Mouse (Mus musculus): ENCODE results near the gene Tapbp. TPM values are rescaled to one million over a fixed set of nuclear protein-coding genes. Genes with fewer than 3 reads are reported as not detected.

Tapbp gene
- polyA plus RNA-seq, 1 experiment from 2014 or later: 31.4 TPM

- peak overlapping the region; percentile 48; the same call in 1 of the 2 replicates for H3K27ac ChIP-seq (ENCODE audit: low read depth)
- TF ChIP-seq CTCF (IDR thresholded peaks at IDR 0.05; ENCODE audit: low read depth): no peak
- no peaks in the 10 kb centered on the region for H3K9me3 ChIP-seq (ENCODE audit: low read depth, low read length)
- H3K4me3 ChIP-seq (ENCODE audit: low read depth, low read length): peak overlapping the region; percentile 99
- H3K9ac ChIP-seq: peak overlapping the region; percentile 99
- DNase-seq (no peak), ATAC-seq (ENCODE audit: insufficient read depth) (no peak)
- WGBS: 35% methylated on average over 5 of the region's 5 CpGs
- no peaks in the 10 kb centered on the region for H3K27me3 ChIP-seq (ENCODE audit: insufficient read depth, low read length)
- peaks cover 56% of the 10 kb centered on the region for H3K36me3 ChIP-seq (ENCODE audit: insufficient read depth)
- peak overlapping the region; percentile 100 for H3K4me2 ChIP-seq
- H3K4me1 ChIP-seq (ENCODE audit: insufficient read depth): peaks cover 26% of the 10 kb centered on the region; the same call in 1 of the 2 replicates
Measured at GRCm38 (mm10) chr17:33953961-33954565, 38.4 kb downstream of the Tapbp start.

GRCm38 (mm10) chr17:33954646-33955554 lies 39.2 kb downstream of the Tapbp start:
- peak overlapping the region; percentile 100 for H3K4me2 ChIP-seq
- H3K27me3 ChIP-seq (ENCODE audit: insufficient read depth, low read length): no peaks in the 10 kb centered on the region
- no peaks in the 10 kb centered on the region for H3K9me3 ChIP-seq (ENCODE audit: low read depth, low read length)
- H3K27ac ChIP-seq (ENCODE audit: low read depth): peak overlapping the region; percentile 97
- H3K9ac ChIP-seq: peak overlapping the region; percentile 99
- no peak for TF ChIP-seq CTCF (IDR thresholded peaks at IDR 0.05; ENCODE audit: low read depth)
- DNase-seq (no peak), ATAC-seq (ENCODE audit: insufficient read depth) (peak; percentile 12)
- under 1% methylated on average over 33 of the region's 33 CpGs for WGBS
- H3K36me3 ChIP-seq (ENCODE audit: insufficient read depth): peaks cover 56% of the 10 kb centered on the region
- peak overlapping the region; percentile 99 for H3K4me3 ChIP-seq (ENCODE audit: low read depth, low read length)
- peaks cover 26% of the 10 kb centered on the region; the same call in 1 of the 2 replicates for H3K4me1 ChIP-seq (ENCODE audit: insufficient read depth)

GRCm38 (mm10) chr17:33955555-33956214 lies 40.0 kb downstream of the Tapbp start, which contains the start of the genes Vps52 and Rps18:
Vps52 (plus strand) TSS chr17:33955812.
Rps18 (minus strand) TSS chr17:33956001.
- peaks cover 56% of the 10 kb centered on the region for H3K36me3 ChIP-seq (ENCODE audit: insufficient read depth)
- peak within 1 kb of the TSS; percentile 99 for H3K9ac ChIP-seq
- peak within 1 kb of the TSS; percentile 97 for H3K27ac ChIP-seq (ENCODE audit: low read depth)
- H3K9me3 ChIP-seq (ENCODE audit: low read depth, low read length): no peaks in the 10 kb centered on the region
- no peaks in the 10 kb centered on the region for H3K27me3 ChIP-seq (ENCODE audit: insufficient read depth, low read length)
- WGBS: under 1% methylated on average over 50 of the region's 50 CpGs
- peak; percentile 32 for TF ChIP-seq CTCF (IDR thresholded peaks at IDR 0.05; ENCODE audit: low read depth)
- H3K4me1 ChIP-seq (ENCODE audit: insufficient read depth): peaks cover 26% of the 10 kb centered on the region; the same call in 1 of the 2 replicates
- H3K4me3 ChIP-seq (ENCODE audit: low read depth, low read length): peak within 1 kb of the TSS; percentile 99
- H3K4me2 ChIP-seq: peak within 1 kb of the TSS; percentile 100
- ATAC-seq (ENCODE audit: insufficient read depth) (peak; percentile 84), DNase-seq (peak; percentile 99)

- H3K36me3 ChIP-seq (ENCODE audit: insufficient read depth): peaks cover 61% of the 10 kb centered on the region
- H3K9ac ChIP-seq: peak overlapping the region; percentile 71
- H3K27ac ChIP-seq (ENCODE audit: low read depth): no peak overlapping the region
- no peak for TF ChIP-seq CTCF (IDR thresholded peaks at IDR 0.05; ENCODE audit: low read depth)
- DNase-seq: no peak
- H3K4me2 ChIP-seq: peak overlapping the region; percentile 78
- peak overlapping the region; percentile 99 for H3K4me3 ChIP-seq (ENCODE audit: low read depth, low read length)
- no peaks in the 10 kb centered on the region for H3K27me3 ChIP-seq (ENCODE audit: insufficient read depth, low read length)
- peaks cover 26% of the 10 kb centered on the region; the same call in 1 of the 2 replicates for H3K4me1 ChIP-seq (ENCODE audit: insufficient read depth)
- no peak for ATAC-seq (ENCODE audit: insufficient read depth)
- 7% methylated on average over 10 of the region's 10 CpGs for WGBS
- H3K9me3 ChIP-seq (ENCODE audit: low read depth, low read length): no peaks in the 10 kb centered on the region
Measured at GRCm38 (mm10) chr17:33956336-33956735, 40.6 kb downstream of the Tapbp start.

- H3K27me3 ChIP-seq (ENCODE audit: insufficient read depth, low read length): no peaks in the 10 kb centered on the region
- H3K27ac ChIP-seq (ENCODE audit: low read depth): no peak overlapping the region
- WGBS: 80% methylated on average over 6 of the region's 6 CpGs
- peaks cover 60% of the 10 kb centered on the region for H3K36me3 ChIP-seq (ENCODE audit: insufficient read depth)
- DNase-seq (no peak), ATAC-seq (ENCODE audit: insufficient read depth) (no peak)
- peaks cover 18% of the 10 kb centered on the region; the same call in 1 of the 2 replicates for H3K4me1 ChIP-seq (ENCODE audit: insufficient read depth)
- no peak overlapping the region for H3K4me2 ChIP-seq
- no peak overlapping the region for H3K9ac ChIP-seq
- H3K9me3 ChIP-seq (ENCODE audit: low read depth, low read length): no peaks in the 10 kb centered on the region
- no peak for TF ChIP-seq CTCF (IDR thresholded peaks at IDR 0.05; ENCODE audit: low read depth)
- H3K4me3 ChIP-seq (ENCODE audit: low read depth, low read length): no peak overlapping the region
Measured at GRCm38 (mm10) chr17:33957493-33957892, 41.8 kb downstream of the Tapbp start.

GRCm38 (mm10) chr17:33958451-33958850 lies 42.8 kb downstream of the Tapbp start:
- H3K27ac ChIP-seq (ENCODE audit: low read depth): no peak overlapping the region
- H3K36me3 ChIP-seq (ENCODE audit: insufficient read depth): peaks cover 60% of the 10 kb centered on the region
- DNase-seq (no peak), ATAC-seq (ENCODE audit: insufficient read depth) (no peak)
- H3K4me3 ChIP-seq (ENCODE audit: low read depth, low read length): no peak overlapping the region
- no peak for TF ChIP-seq CTCF (IDR thresholded peaks at IDR 0.05; ENCODE audit: low read depth)
- peaks cover 12% of the 10 kb centered on the region; the same call in 1 of the 2 replicates for H3K4me1 ChIP-seq (ENCODE audit: insufficient read depth)
- H3K9ac ChIP-seq: no peak overlapping the region
- H3K9me3 ChIP-seq (ENCODE audit: low read depth, low read length): no peaks in the 10 kb centered on the region
- no peaks in the 10 kb centered on the region for H3K27me3 ChIP-seq (ENCODE audit: insufficient read depth, low read length)
- WGBS: 95% methylated on average over 11 of the region's 11 CpGs
- H3K4me2 ChIP-seq: no peak overlapping the region

Measured in lung, embryonic 14.5 days (tissue).